In genomic region chr19:5841999-5842784, GRCm38 (mm10) we compare ENCODE assay signal across 8 mouse cellular contexts. TPM values are rescaled to one million over a fixed set of nuclear protein-coding genes. Genes with fewer than 3 reads are reported as not detected.
DNase-seq lines count a peak whose midpoint lies in the region; ATAC-seq lines count a peak whose summit lies in the region.

No protein-coding gene starts in this region.

- H3K4me1 ChIP-seq in limb, embryonic 11.5 days (ENCODE audit: control insufficient read depth, insufficient read depth, low read length), result peaks cover 17% of the 10 kb centered on the region
- H3K4me1 ChIP-seq in limb, embryonic 10.5 days, result peaks cover 54% of the 10 kb centered on the region
- H3K4me1 ChIP-seq in heart, embryonic 12.5 days (replicated peaks), result peaks cover 67% of the 10 kb centered on the region
- H3K4me1 ChIP-seq in liver, embryonic 16.5 days (ENCODE audit: control insufficient read depth, low read depth, low read length), result peaks cover 67% of the 10 kb centered on the region

- no peak overlapping the region for H3K27ac ChIP-seq in limb, embryonic 11.5 days (replicated peaks; ENCODE audit: low read depth, low read length)
- no peak overlapping the region for H3K27ac ChIP-seq in limb, embryonic 10.5 days
- H3K27ac ChIP-seq in heart, embryonic 12.5 days (ENCODE audit: poor library complexity, severe bottlenecking), result peak overlapping the region; percentile 55
- H3K27ac ChIP-seq in liver, embryonic 16.5 days (ENCODE audit: low read length), result peak overlapping the region; percentile 96

- WGBS in limb, embryonic 11.5 days, result 87% methylated on average over 5 of the region's 5 CpGs
- 85% methylated on average over 5 of the region's 5 CpGs for WGBS in limb, embryonic 10.5 days
- 83% methylated on average over 5 of the region's 5 CpGs for WGBS in heart, embryonic 12.5 days
- 65% methylated on average over 5 of the region's 5 CpGs for WGBS in liver, embryonic 16.5 days (ENCODE audit: insufficient replicate concordance)

- H3K4me3 ChIP-seq in limb, embryonic 11.5 days (ENCODE audit: low read depth, low read length), result no peak overlapping the region
- H3K4me3 ChIP-seq in limb, embryonic 10.5 days, result no peak overlapping the region
- H3K4me3 ChIP-seq in heart, embryonic 12.5 days, result peak overlapping the region; percentile 40; the same call in 1 of the 2 replicates
- H3K4me3 ChIP-seq in liver, embryonic 16.5 days (ENCODE audit: low read depth, low read length), result peak overlapping the region; percentile 67

- 0 out of 2 replicates have a peak overlapping the region, but pooled peaks have one; percentile 7 for H3K4me2 ChIP-seq in limb, embryonic 11.5 days (ENCODE audit: low read depth, severe bottlenecking)
- peak overlapping the region; percentile 77 for H3K4me2 ChIP-seq in heart, embryonic 12.5 days
- peak overlapping the region; percentile 76 for H3K4me2 ChIP-seq in liver, embryonic 16.5 days (ENCODE audit: low read depth, low read length)

- no peak overlapping the region for H3K9ac ChIP-seq in limb, embryonic 11.5 days (ENCODE audit: low read length)
- H3K9ac ChIP-seq in heart, embryonic 12.5 days, result peak overlapping the region; percentile 2; the same call in 1 of the 2 replicates
- peak overlapping the region; percentile 80 for H3K9ac ChIP-seq in liver, embryonic 16.5 days (ENCODE audit: low read depth, low read length)

- H3K27me3 ChIP-seq in limb, embryonic 11.5 days (ENCODE audit: control insufficient read depth, insufficient read depth, low read length), result no peaks in the 10 kb centered on the region
- no peaks in the 10 kb centered on the region for H3K27me3 ChIP-seq in limb, embryonic 10.5 days (ENCODE audit: low read depth, poor library complexity, severe bottlenecking)
- H3K27me3 ChIP-seq in heart, embryonic 12.5 days (replicated peaks), result no peaks in the 10 kb centered on the region
- no peaks in the 10 kb centered on the region for H3K27me3 ChIP-seq in liver, embryonic 16.5 days (ENCODE audit: control insufficient read depth, insufficient read depth, low read depth, low read length)

- no peaks in the 10 kb centered on the region for H3K36me3 ChIP-seq in limb, embryonic 11.5 days (ENCODE audit: control insufficient read depth, insufficient read depth, low read length)
- no peaks in the 10 kb centered on the region for H3K36me3 ChIP-seq in limb, embryonic 10.5 days
- H3K36me3 ChIP-seq in heart, embryonic 12.5 days, result no peaks in the 10 kb centered on the region
- H3K36me3 ChIP-seq in liver, embryonic 16.5 days (ENCODE audit: control insufficient read depth, insufficient read depth), result no peaks in the 10 kb centered on the region

- no peaks in the 10 kb centered on the region for H3K9me3 ChIP-seq in limb, embryonic 11.5 days (ENCODE audit: control insufficient read depth, low read length)
- no peaks in the 10 kb centered on the region for H3K9me3 ChIP-seq in limb, embryonic 10.5 days (replicated peaks)
- no peaks in the 10 kb centered on the region for H3K9me3 ChIP-seq in heart, embryonic 12.5 days (replicated peaks)
- H3K9me3 ChIP-seq in liver, embryonic 16.5 days (replicated peaks; ENCODE audit: control insufficient read depth, low read length), result no peaks in the 10 kb centered on the region

- no peak for ATAC-seq in limb, embryonic 11.5 days (ENCODE audit: insufficient number of reproducible peaks, low FRiP score, low TSS enrichment, low read depth)
- no peak for ATAC-seq in heart, embryonic 12.5 days (ENCODE audit: insufficient number of reproducible peaks, low FRiP score)
- ATAC-seq in liver, embryonic 16.5 days (ENCODE audit: low read depth), result no peak

- no peak for DNase-seq in limb, embryonic 11.5 days (ENCODE audit: low spot score)
- DNase-seq in limb, embryonic 10.5 days (ENCODE audit: low spot score), result no peak
- DNase-seq in T-cell, adult 2 months (ENCODE audit: low spot score), result peak; percentile 58
- DNase-seq in layer of hippocampus, adult 8-10 months (ENCODE audit: low spot score in 2 of 2), result no peak
- no peak for DNase-seq in layer of hippocampus, adult 9-11 months
- DNase-seq in ovary, postnatal 14 days (ENCODE audit: low spot score), result no peak

RNA-seq across cellular contexts. Expression of gene Frmd8, which starts 32.9 kb away (rescaled TPM):
- polyA plus RNA-seq in limb, embryonic 11.5 days (2014; fragmentation: Nextera tagmentation; extraction: Ambion mirVana), result 21.2 and 24.4 TPM in 2 replicates
- polyA plus RNA-seq in limb, embryonic 10.5 days (2016; fragmentation: Nextera tagmentation; extraction: Ambion mirVana), result 43.5 and 48.7 TPM in 2 replicates
- 33.7 and 34.2 TPM in 2 replicates for polyA plus RNA-seq in heart, embryonic 12.5 days (2016; fragmentation: Nextera tagmentation; extraction: Ambion mirVana)
- 13.9 and 14.0 TPM in 2 replicates for polyA plus RNA-seq in liver, embryonic 16.5 days (2015; fragmentation: Nextera tagmentation; extraction: Ambion mirVana)
- total RNA-seq in layer of hippocampus, adult 8-10 months (2022), result 10 to 100 TPM; 10.4 to 20.8 (median 16.3) TPM

RNA-seq across cellular contexts. Expression of gene Slc25a45, which starts 35.4 kb away (rescaled TPM):
- 1.5 TPM in 2 replicates for polyA plus RNA-seq in limb, embryonic 11.5 days (2014; fragmentation: Nextera tagmentation; extraction: Ambion mirVana)
- polyA plus RNA-seq in limb, embryonic 10.5 days (2016; fragmentation: Nextera tagmentation; extraction: Ambion mirVana), result 1.8 TPM in 2 replicates
- polyA plus RNA-seq in heart, embryonic 12.5 days (2016; fragmentation: Nextera tagmentation; extraction: Ambion mirVana), result 3.5 and 3.9 TPM in 2 replicates
- polyA plus RNA-seq in liver, embryonic 16.5 days (2015; fragmentation: Nextera tagmentation; extraction: Ambion mirVana), result 6.3 and 6.9 TPM in 2 replicates
- 1 to 10 TPM; 3.1 to 7.1 (median 4.5) TPM for total RNA-seq in layer of hippocampus, adult 8-10 months (2022)

RNA-seq across cellular contexts. Expression of gene Tigd3, which starts 51.8 kb away (rescaled TPM):
- 4.7 and 5.1 TPM in 2 replicates for polyA plus RNA-seq in limb, embryonic 11.5 days (2014; fragmentation: Nextera tagmentation; extraction: Ambion mirVana)
- 5.2 and 5.9 TPM in 2 replicates for polyA plus RNA-seq in limb, embryonic 10.5 days (2016; fragmentation: Nextera tagmentation; extraction: Ambion mirVana)
- 1.5 and 1.9 TPM in 2 replicates for polyA plus RNA-seq in heart, embryonic 12.5 days (2016; fragmentation: Nextera tagmentation; extraction: Ambion mirVana)
- polyA plus RNA-seq in liver, embryonic 16.5 days (2015; fragmentation: Nextera tagmentation; extraction: Ambion mirVana), result 2.3 and 2.6 TPM in 2 replicates
- total RNA-seq in layer of hippocampus, adult 8-10 months (2022), result 1 to 10 TPM; 2.2 to 3.5 (median 2.9) TPM

Comparison
In these comparisons a context has a peak if more than half of its experiments do, and no peak if none do; other contexts are left out.
1. H3K27ac ChIP-seq: peak in heart, embryonic 12.5 days (single experiment) and liver, embryonic 16.5 days (single experiment); none in limb, embryonic 11.5 days (single experiment) and limb, embryonic 10.5 days (single experiment).
2. H3K4me2 ChIP-seq: peak in every context shown above with its lines; median percentile 77 in heart, embryonic 12.5 days; 76 in liver, embryonic 16.5 days; 7 in limb, embryonic 11.5 days.
3. H3K4me3 ChIP-seq: peak in heart, embryonic 12.5 days (single experiment) and liver, embryonic 16.5 days (single experiment); none in limb, embryonic 11.5 days (single experiment) and limb, embryonic 10.5 days (single experiment).